Mouse (Mus musculus) MEL (cell line): Measurements from ENCODE around the gene Gm37240. TPM values are rescaled to one million over a fixed set of nuclear protein-coding genes. Genes with fewer than 3 reads are reported as not detected.

Experiments
- DNase-seq: peaks from one replicate; pipeline ENCODE4 v3.0.0; 2011; ENCODE audit warnings: low read depth, low spot score
- H3K27ac ChIP-seq: 2 replicates; pipeline ENCODE4 v1.5.1; 2012; ENCODE audit warnings: low read depth, mild to moderate bottlenecking, control low read depth, low read length, moderate library complexity; ENCODE audit not compliant: control insufficient read depth
- H3K27me3 ChIP-seq, 2 experiments: fragments of 150-350 bp in 1 of 2; sonication (generic) in 1 of 2; 2 replicates each; pipeline ENCODE4 v1.6.1; 2012; ENCODE audit warnings: low read length in 2 of 2, mild to moderate bottlenecking in 2 of 2, improper control_type of control experiment in 1 of 2, moderate library complexity in 1 of 2; ENCODE audit not compliant: insufficient read depth in 2 of 2, control insufficient read depth in 1 of 2
- H3K36me3 ChIP-seq, 2 experiments: 2 replicates each; pipeline ENCODE4 v1.6.1; 2012 to 2014; ENCODE audit warnings: low read length in 2 of 2, improper control_type of control experiment in 1 of 2, inconsistent platforms in 1 of 2, mild to moderate bottlenecking in 1 of 2; ENCODE audit not compliant: insufficient read depth in 2 of 2, control insufficient read depth in 1 of 2
- H3K4me1 ChIP-seq, 2 experiments: fragments of 150-350 bp in 1 of 2; sonication (generic) in 1 of 2; 2 replicates each; pipeline ENCODE4 v1.6.1; 2012; ENCODE audit warnings: low read length in 2 of 2, improper control_type of control experiment in 1 of 2, mild to moderate bottlenecking in 1 of 2; ENCODE audit not compliant: insufficient read depth in 2 of 2, control insufficient read depth in 1 of 2
- H3K4me3 ChIP-seq, 2 experiments: fragments of 150-350 bp in 1 of 2; sonication (generic) in 1 of 2; 2 replicates each; pipeline ENCODE4 v1.5.1; 2012; ENCODE audit warnings: low read depth in 2 of 2, low read length in 2 of 2, mild to moderate bottlenecking in 2 of 2, moderate library complexity in 2 of 2, control low read depth in 1 of 2, improper control_type of control experiment in 1 of 2; ENCODE audit not compliant: control insufficient read depth in 1 of 2, insufficient read depth in 1 of 2
- H3K79me2 ChIP-seq: 2 replicates; pipeline ENCODE4 v1.6.1; 2012; ENCODE audit warnings: mild to moderate bottlenecking, low read length, moderate library complexity; ENCODE audit not compliant: control insufficient read depth, poor library complexity, insufficient read depth
- H3K9ac ChIP-seq: 2 replicates; pipeline ENCODE4 v1.6.1; 2012; ENCODE audit warnings: low read depth, mild to moderate bottlenecking, control low read depth, low read length, moderate library complexity; ENCODE audit not compliant: control insufficient read depth, poor library complexity, severe bottlenecking
- H3K9me3 ChIP-seq: fragments of 150-350 bp; sonication (generic); replicated peaks from 2 replicates; pipeline ENCODE4 v1.6.1; 2012; ENCODE audit warnings: mild to moderate bottlenecking, low read length, improper control_type of control experiment, moderate library complexity; ENCODE audit not compliant: insufficient read depth
- CHD2 ChIP-seq: IDR thresholded peaks from 2 replicates; pipeline ENCODE4 v1.6.1; 2011; ENCODE audit warnings: low read length, improper control_type of control experiment
- CTCF ChIP-seq, 3 experiments: IDR thresholded peaks in 2 of 3; conservative IDR thresholded peaks in 1 of 3; 2 replicates each; pipeline ENCODE4 v1.5.1; 2011 to 2012; ENCODE audit warnings: low read length in 3 of 3, low read depth in 2 of 3, mild to moderate bottlenecking in 2 of 3, improper control_type of control experiment in 1 of 3, inconsistent platforms in 1 of 3, mixed read lengths in 1 of 3, moderate library complexity in 1 of 3; ENCODE audit not compliant: control insufficient read depth in 1 of 3, insufficient read depth in 1 of 3, poor library complexity in 1 of 3, severe bottlenecking in 1 of 3
- EP300 ChIP-seq, 2 experiments: IDR thresholded peaks; 2 replicates each; pipeline ENCODE4 v1.6.1; 2011; ENCODE audit warnings: improper control_type of control experiment in 2 of 2, low read length in 2 of 2, low read depth in 1 of 2, mild to moderate bottlenecking in 1 of 2
- GABPA ChIP-seq: IDR thresholded peaks from 2 replicates; pipeline ENCODE4 v1.6.1; 2012; ENCODE audit warnings: low read depth, mild to moderate bottlenecking, inconsistent platforms, low read length, improper control_type of control experiment, moderate library complexity
- GATA1 ChIP-seq: IDR thresholded peaks from 2 replicates; pipeline ENCODE4 v1.6.1; 2011; ENCODE audit warnings: low read depth, low read length, improper control_type of control experiment
- HCFC1 ChIP-seq: IDR thresholded peaks from 2 replicates; pipeline ENCODE4 v1.6.1; 2012; ENCODE audit warnings: low read depth, mild to moderate bottlenecking, inconsistent platforms, low read length, improper control_type of control experiment, moderate library complexity
- JUND ChIP-seq: IDR thresholded peaks from 2 replicates; pipeline ENCODE4 v1.6.1; 2011; ENCODE audit warnings: low read depth, mild to moderate bottlenecking, improper control_type of control experiment, low read length
- KAT2A ChIP-seq: conservative IDR thresholded peaks from 2 replicates; pipeline ENCODE4 v1.6.1; 2012; ENCODE audit warnings: low read depth, low read length, improper control_type of control experiment, inconsistent platforms
- MAFK ChIP-seq: IDR thresholded peaks from 2 replicates; pipeline ENCODE4 v1.6.1; 2011; ENCODE audit warnings: low read depth, mild to moderate bottlenecking, low read length, improper control_type of control experiment, borderline replicate concordance
- MAX ChIP-seq: IDR thresholded peaks from 2 replicates; pipeline ENCODE4 v1.6.1; 2011; ENCODE audit warnings: low read length, improper control_type of control experiment
- MEF2A ChIP-seq: IDR thresholded peaks from 2 replicates; pipeline ENCODE4 v1.6.1; 2014; ENCODE audit warnings: low read depth, mild to moderate bottlenecking, inconsistent platforms, low read length, improper control_type of control experiment; ENCODE audit not compliant: poor library complexity, insufficient replicate concordance, severe bottlenecking; ENCODE audit errors: extremely low read depth
- MYB ChIP-seq: IDR thresholded peaks from 2 replicates; pipeline ENCODE4 v1.6.1; 2011; ENCODE audit warnings: mild to moderate bottlenecking, low read depth, low read length, improper control_type of control experiment
- MYC ChIP-seq: IDR thresholded peaks from 2 replicates; pipeline ENCODE4 v1.6.1; 2011; ENCODE audit warnings: low read depth, mild to moderate bottlenecking, low read length, improper control_type of control experiment, moderate library complexity
- NELFE ChIP-seq: IDR thresholded peaks from 2 replicates; pipeline ENCODE4 v1.6.1; 2011; ENCODE audit warnings: low read depth, low read length, improper control_type of control experiment
- POLR2A ChIP-seq, 2 experiments: IDR thresholded peaks; 2 replicates each; pipeline ENCODE4 v1.6.1; 2011 to 2012; ENCODE audit warnings: low read length in 2 of 2, mild to moderate bottlenecking in 2 of 2, control low read depth in 1 of 2, improper control_type of control experiment in 1 of 2, low read depth in 1 of 2, moderate library complexity in 1 of 2; ENCODE audit not compliant: control insufficient read depth in 1 of 2, insufficient read depth in 1 of 2, poor library complexity in 1 of 2
- POLR2AphosphoS5 ChIP-seq: IDR thresholded peaks from 2 replicates; pipeline ENCODE4 v1.6.1; 2012; ENCODE audit warnings: low read depth, borderline replicate concordance, mild to moderate bottlenecking, inconsistent platforms, low read length, moderate library complexity, mixed read lengths
- RAD21 ChIP-seq: IDR thresholded peaks from 2 replicates; pipeline ENCODE4 v1.6.1; 2011; ENCODE audit warnings: mild to moderate bottlenecking, low read depth, low read length, improper control_type of control experiment
- SIN3A ChIP-seq: IDR thresholded peaks from 2 replicates; pipeline ENCODE4 v1.6.1; 2012; ENCODE audit warnings: low read length, improper control_type of control experiment, inconsistent platforms
- TBP ChIP-seq: IDR thresholded peaks from 2 replicates; pipeline ENCODE4 v1.8.0; 2011; ENCODE audit warnings: low read depth, low read length, improper control_type of control experiment
- TCF12 ChIP-seq: IDR thresholded peaks from 2 replicates; pipeline ENCODE4 v1.6.1; 2014; ENCODE audit warnings: low read depth, mild to moderate bottlenecking, inconsistent platforms, low read length, improper control_type of control experiment, moderate library complexity
- UBTF ChIP-seq: IDR thresholded peaks from 2 replicates; pipeline ENCODE4 v1.6.1; 2012; ENCODE audit warnings: low read depth, mild to moderate bottlenecking, inconsistent platforms, low read length, improper control_type of control experiment, moderate library complexity, borderline replicate concordance; ENCODE audit not compliant: insufficient read depth
- USF1 ChIP-seq: IDR thresholded peaks from 2 replicates; pipeline ENCODE4 v1.6.1; 2014; ENCODE audit warnings: low read depth, mild to moderate bottlenecking, inconsistent platforms, low read length, improper control_type of control experiment, moderate library complexity
- USF2 ChIP-seq, 2 experiments: IDR thresholded peaks; 2 replicates each; pipeline ENCODE4 v1.6.1; 2011 to 2012; ENCODE audit warnings: improper control_type of control experiment in 2 of 2, low read length in 2 of 2, borderline replicate concordance in 1 of 2, inconsistent platforms in 1 of 2, low read depth in 1 of 2, mild to moderate bottlenecking in 1 of 2; ENCODE audit not compliant: insufficient read depth in 1 of 2
- ZC3H11A ChIP-seq: IDR thresholded peaks from 2 replicates; pipeline ENCODE4 v1.6.1; 2012; ENCODE audit warnings: low read depth, mild to moderate bottlenecking, inconsistent platforms, low read length, improper control_type of control experiment
- ZKSCAN1 ChIP-seq: IDR thresholded peaks from 2 replicates; pipeline ENCODE4 v1.6.1; 2012; ENCODE audit warnings: low read depth, mild to moderate bottlenecking, inconsistent platforms, low read length, improper control_type of control experiment, moderate library complexity
- ZNF384 ChIP-seq: IDR thresholded peaks from 2 replicates; pipeline ENCODE4 v1.6.1; 2012; ENCODE audit warnings: low read depth, mild to moderate bottlenecking, inconsistent platforms, low read length, improper control_type of control experiment
- polyA plus RNA-seq, 2 experiments: library from polyadenylated mRNA; stranded (reverse) in 1 of 2; unstranded in 1 of 2; fragments of >175 nt in 1 of 2; fragments of >200 nt in 1 of 2; gene quantifications; 2 replicates each; pipeline versions ENCODE4 v1.2.1 to v1.2.4; 2012; ENCODE audit warnings: low replicate concordance in 2 of 2, low read depth in 1 of 2; ENCODE audit not compliant: insufficient read length in 2 of 2, insufficient read depth in 1 of 2, missing spikeins in 1 of 2
- total RNA-seq: library from RNA; depleted of rRNA; stranded (reverse); fragments of 300-350 nt; gene quantifications from 2 replicates; pipeline ENCODE4 v1.2.3, GENCODE M21; 2012

The Gm37240 gene
- total and polyA plus RNA-seq, 3 experiments, result 0.04 TPM; not detected in 2

- no peak overlapping the region for H3K4me3 ChIP-seq
- H3K9ac ChIP-seq, result no peak overlapping the region
- no peak overlapping the region for H3K27ac ChIP-seq
- no peaks in the 10 kb centered on the region for H3K9me3 ChIP-seq
- no peak for DNase-seq
- no peaks in the 10 kb centered on the region for H3K27me3 ChIP-seq
- no peaks in the 10 kb centered on the region for H3K79me2 ChIP-seq
- TF ChIP-seq POLR2AphosphoS5 (no peak), SIN3A (no peak), TBP (no peak), KAT2A (no peak), ZKSCAN1 (no peak), CHD2 (no peak), ZNF384 (no peak), GABPA (no peak), CTCF (IDR thresholded peaks at IDR 0.05 in 2 of 3, conservative IDR thresholded peaks at IDR 0.05 in 1 of 3; ENCODE audit: control insufficient read depth in 1 of 3, insufficient read depth in 1 of 3, low read depth in 2 of 3, low read length in 3 of 3, poor library complexity in 1 of 3, severe bottlenecking in 1 of 3) (no peak), NELFE (no peak), USF2 (IDR thresholded peaks at IDR 0.05; ENCODE audit: borderline replicate concordance in 1 of 2, insufficient read depth in 1 of 2, low read depth in 1 of 2, low read length in 2 of 2) (no peak), MAX (no peak), JUND (no peak), MYB (no peak), GATA1 (no peak), POLR2A (IDR thresholded peaks at IDR 0.05; ENCODE audit: control insufficient read depth in 1 of 2, insufficient read depth in 1 of 2, low read depth in 1 of 2, low read length in 2 of 2, poor library complexity in 1 of 2) (no peak), MEF2A (no peak), UBTF (no peak)
- peaks cover 4 to 21% of the 10 kb centered on the region in 2 experiments for H3K4me1 ChIP-seq
- H3K36me3 ChIP-seq, result peaks cover 0 to 17% of the 10 kb centered on the region in 2 experiments; a peak in 2 of 4 replicates
These were observed 1081.1 kb downstream of the Gm37240 start for GRCm38 (mm10) chr3:84806206-84806605.

DNA sequence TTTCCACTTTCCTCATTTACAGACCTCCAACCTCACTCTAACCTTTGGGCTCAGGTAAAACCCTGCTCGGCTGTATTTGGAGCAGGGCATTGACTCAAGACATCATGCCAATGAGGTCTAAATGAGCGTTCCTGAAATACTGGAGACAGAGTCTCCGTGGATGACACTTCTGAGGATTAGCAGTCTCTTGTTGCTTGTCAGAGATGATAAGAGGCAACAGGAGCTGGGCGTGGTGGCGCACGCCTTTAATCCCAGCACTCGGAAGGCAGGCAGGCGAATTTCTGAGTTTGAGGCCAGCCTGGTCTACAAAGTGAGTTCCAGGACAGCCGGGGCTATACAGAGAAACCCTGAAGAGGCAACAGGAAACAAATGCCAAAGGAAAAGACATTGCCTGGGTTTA lies 1083.3 kb downstream of the Gm37240 start:
- Histone ChIP-seq H3K27ac (no peak overlapping the region), H3K4me1 (peaks cover 3 to 17% of the 10 kb centered on the region in 2 experiments; a peak in 3 of 4 replicates), H3K79me2 (no peaks in the 10 kb centered on the region), H3K36me3 (peaks cover 0 to 6% of the 10 kb centered on the region in 2 experiments; a peak in 2 of 4 replicates), H3K27me3 (no peaks in the 10 kb centered on the region), H3K9ac (no peak overlapping the region), H3K9me3 (no peaks in the 10 kb centered on the region), H3K4me3 (no peak overlapping the region)
- no peak for TF ChIP-seq SIN3A
- no peak for TF ChIP-seq MAX
- no peak for TF ChIP-seq HCFC1
- no peak for TF ChIP-seq TCF12
- TF ChIP-seq MAFK, result no peak
- TF ChIP-seq USF1, result no peak
- TF ChIP-seq MYC, result no peak
- no peak for TF ChIP-seq ZC3H11A
- no peak for TF ChIP-seq RAD21
- TF ChIP-seq TBP, result no peak
- TF ChIP-seq EP300 (IDR thresholded peaks at IDR 0.05; ENCODE audit: low read depth in 1 of 2, low read length in 2 of 2), result no peak
- no peak for TF ChIP-seq MEF2A
- TF ChIP-seq GATA1, result no peak
- DNase-seq, result peak; percentile 44
